Mouse (Mus musculus) granulocyte monocyte progenitor cell, adult 5-6 weeks (primary cell): Measurements from ENCODE around the gene Crybg2. TPM values are rescaled to one million over a fixed set of nuclear protein-coding genes. Genes with fewer than 3 reads are reported as not detected.

Experiments
- ATAC-seq: replicated peaks from 2 replicates; pipeline ENCODE4 v1.8.0; 2016; ENCODE audit warnings: mild to moderate bottlenecking, moderate TSS enrichment, inconsistent platforms; ENCODE audit not compliant: poor library complexity, severe bottlenecking
- total RNA-seq, 2 experiments: library from RNA; stranded (forward) in 1 of 2; stranded (reverse) in 1 of 2; fragments of 200-712, 200-1000 nt in 1 of 2; fragments of >200 nt in 1 of 2; fragmentation: Nextera tagmentation in 1 of 2; gene quantifications; 2 replicates each; pipeline ENCODE4 v1.2.3; 2014 to 2017

Gene Crybg2
- total RNA-seq, 2 experiments from 2014 or later, result 1.3 TPM; not detected in 1

- peak; percentile 20 for ATAC-seq
Measured at GRCm38 (mm10) chr4:134118126-134118800, 57.6 kb downstream of the Crybg2 start.

GRCm38 (mm10) chr4:134119042-134119441, 58.4 kb downstream of the Crybg2 start:
- ATAC-seq, result no peak

- no peak for ATAC-seq
Measured at GRCm38 (mm10) chr4:134119644-134120043, 59.0 kb downstream of the Crybg2 start.

- peak; percentile 24; the same call in 1 of the 2 replicates for ATAC-seq
Measured at GRCm38 (mm10) chr4:134120192-134120805, 59.7 kb downstream of the Crybg2 start.

DNA sequence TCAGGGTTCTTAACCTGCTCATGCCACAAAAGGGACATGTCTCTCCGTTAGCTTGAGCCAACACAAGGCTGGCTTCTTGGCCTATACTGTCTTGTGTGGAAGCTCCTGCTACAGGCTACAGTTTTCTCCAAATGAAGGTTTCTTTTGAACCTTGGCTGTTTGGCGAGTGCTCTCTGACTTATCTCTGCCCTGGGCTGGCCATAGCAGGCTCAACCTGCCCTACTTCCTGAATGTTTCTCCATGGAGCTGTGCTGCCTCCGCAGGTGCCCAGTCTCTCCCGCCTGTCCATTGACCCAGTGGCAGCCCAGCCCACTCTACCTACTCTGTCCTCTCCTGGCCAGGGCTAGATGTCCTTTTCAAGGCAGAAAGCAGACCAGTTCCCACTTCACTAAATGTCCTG, 60.3 kb downstream of the Crybg2 start:
- no peak for ATAC-seq

- peak; percentile 10; the same call in 1 of the 2 replicates for ATAC-seq
Measured at GRCm38 (mm10) chr4:134121571-134121970, 61.0 kb downstream of the Crybg2 start.

GRCm38 (mm10) chr4:134122281-134122680, 61.7 kb downstream of the Crybg2 start:
- no peak for ATAC-seq

- ATAC-seq, result no peak
Measured at GRCm38 (mm10) chr4:134123147-134123546, 62.5 kb downstream of the Crybg2 start.

DNA sequence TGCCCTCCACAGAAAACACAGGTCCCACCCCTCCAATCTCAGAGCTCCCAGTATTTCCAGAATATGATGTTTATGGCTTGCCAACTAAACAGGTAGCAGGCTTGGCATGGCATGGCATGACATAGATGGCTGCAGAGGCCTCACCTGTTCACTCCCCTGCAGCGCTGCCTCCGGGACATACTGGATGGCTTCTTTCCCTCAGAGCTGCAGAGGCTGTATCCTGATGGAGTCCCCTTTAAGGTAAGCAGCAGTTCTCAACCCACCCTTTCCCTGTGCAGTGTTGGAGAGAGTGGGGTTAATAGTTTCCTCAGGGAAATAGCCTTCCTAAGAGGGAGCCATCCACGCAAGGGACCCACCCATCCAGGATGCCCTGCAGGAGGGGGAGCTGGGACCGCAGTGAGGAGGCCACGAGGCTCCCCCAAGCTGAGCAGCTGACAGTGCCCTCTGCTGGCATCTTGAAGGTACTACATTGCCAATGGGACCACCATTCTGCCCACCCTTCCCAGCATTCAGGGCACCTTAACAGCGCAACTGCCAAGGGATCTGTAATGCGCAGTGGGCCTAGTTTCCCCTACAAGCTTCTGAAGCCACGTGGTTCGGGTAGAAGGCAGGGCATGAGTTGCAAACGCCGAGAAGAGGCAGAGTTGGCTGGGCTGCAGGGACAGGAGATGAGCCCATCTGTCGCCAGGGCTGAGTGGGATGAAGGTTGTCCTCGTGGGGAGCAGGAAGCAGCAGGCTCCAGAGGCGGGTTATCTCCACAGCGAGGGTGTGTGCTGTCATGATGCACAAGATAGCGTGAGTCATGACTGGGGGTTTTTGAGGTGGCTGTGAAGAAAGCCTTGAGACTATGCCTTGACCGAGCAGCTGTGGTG, 63.3 kb downstream of the Crybg2 start:
- peak; percentile 35 for ATAC-seq

DNA sequence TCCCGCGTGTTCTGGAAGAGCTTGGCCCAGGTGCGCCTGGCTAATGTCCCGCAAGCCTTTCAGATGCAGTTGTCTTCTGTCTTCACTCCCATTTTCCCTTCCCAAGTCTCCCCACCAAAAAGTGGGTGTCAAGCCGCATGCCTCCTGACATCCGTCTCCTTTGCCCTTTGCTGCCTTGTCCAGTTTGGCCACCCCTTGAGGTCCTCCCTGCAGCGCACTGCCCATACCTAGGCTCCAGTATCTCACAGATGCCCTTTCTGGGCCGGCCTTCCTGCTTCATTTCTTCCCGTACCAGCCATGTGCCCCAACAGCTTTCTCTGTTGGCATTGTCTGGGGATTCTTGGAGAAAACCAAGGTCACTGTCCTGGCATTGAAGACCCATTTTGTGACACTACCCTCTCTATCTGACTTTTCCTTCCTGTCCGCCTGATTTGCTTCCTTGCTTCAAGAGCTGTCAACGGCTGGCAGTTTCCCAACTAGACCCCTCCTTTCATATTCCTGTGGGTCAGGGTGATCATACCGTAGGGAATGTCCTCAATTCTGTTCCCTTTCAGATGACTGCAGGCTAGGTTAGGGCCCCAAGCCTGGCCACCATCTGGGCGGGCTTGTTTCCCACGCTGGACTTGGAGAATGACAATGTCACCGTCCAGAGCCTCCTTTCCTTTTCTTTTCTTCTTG, 64.9 kb downstream of the Crybg2 start:
- ATAC-seq, result no peak

GRCm38 (mm10) chr4:134126300-134127120, 65.9 kb downstream of the Crybg2 start:
- no peak for ATAC-seq

DNA sequence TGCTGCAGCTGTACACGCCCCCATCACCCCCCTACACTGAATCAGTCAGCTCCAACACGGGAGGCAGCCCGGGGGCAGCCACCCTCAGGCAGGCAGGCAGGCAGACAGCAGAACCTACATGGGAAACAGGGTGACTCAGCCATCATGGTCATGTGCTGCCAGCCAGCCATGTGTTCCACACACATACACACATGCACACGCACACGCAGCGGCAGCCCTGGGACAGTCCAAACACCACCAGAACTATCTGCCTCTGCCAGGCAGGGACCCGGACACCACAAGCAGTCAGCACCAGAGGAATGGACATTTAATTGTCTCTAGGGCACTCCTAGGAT, 66.5 kb downstream of the Crybg2 start:
- ATAC-seq, result no peak

DNA sequence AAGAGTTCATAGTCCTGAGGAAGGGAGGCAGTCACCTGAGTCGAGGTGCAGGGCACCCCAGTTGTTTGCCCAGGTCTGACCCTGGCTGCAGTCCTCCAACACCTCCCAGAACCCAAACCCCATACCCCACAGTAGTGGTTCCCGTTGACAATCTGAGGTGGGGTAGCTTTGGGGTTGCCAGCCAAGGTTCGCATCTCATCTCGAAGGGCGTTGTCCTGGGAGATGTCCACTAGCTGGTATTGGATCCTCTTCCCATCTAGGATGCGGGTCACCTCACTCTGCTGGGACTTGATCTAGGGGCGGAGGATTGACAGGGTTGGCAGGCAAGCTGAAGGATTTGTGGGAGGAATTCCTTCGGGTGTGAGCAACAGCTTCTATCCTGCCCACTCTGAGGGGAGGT, 67.2 kb downstream of the Crybg2 start:
- no peak for ATAC-seq

GRCm38 (mm10) chr4:134128221-134128982, 67.8 kb downstream of the Crybg2 start, which contains the start of gene Sh3bgrl3:
Gene Sh3bgrl3, minus strand, starts transcription at chr4:134128789.
- peak; percentile 66 for ATAC-seq

DNA sequence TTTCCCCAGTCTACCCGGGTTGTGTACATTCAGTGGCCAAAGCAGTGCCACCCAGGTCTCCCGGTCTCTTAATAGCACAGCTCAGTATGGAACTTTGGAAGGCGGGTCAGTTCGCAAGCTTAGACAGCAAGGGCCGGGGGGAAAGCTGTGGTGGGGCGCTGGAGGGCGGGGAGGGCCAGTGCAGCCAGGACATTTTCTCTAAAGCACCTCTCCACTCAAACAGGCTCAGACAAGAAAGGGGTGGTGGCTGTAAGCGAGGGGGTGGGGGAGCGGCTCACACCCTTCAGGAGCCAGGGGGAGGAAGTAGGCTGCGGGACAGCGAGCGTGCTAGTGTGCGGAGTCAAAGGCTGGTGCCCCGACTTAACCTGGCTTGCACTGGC, 68.4 kb downstream of the Crybg2 start:
- peak; percentile 24 for ATAC-seq

- ATAC-seq, result peak; percentile 61
Measured at GRCm38 (mm10) chr4:134129482-134129881, 68.9 kb downstream of the Crybg2 start.

DNA sequence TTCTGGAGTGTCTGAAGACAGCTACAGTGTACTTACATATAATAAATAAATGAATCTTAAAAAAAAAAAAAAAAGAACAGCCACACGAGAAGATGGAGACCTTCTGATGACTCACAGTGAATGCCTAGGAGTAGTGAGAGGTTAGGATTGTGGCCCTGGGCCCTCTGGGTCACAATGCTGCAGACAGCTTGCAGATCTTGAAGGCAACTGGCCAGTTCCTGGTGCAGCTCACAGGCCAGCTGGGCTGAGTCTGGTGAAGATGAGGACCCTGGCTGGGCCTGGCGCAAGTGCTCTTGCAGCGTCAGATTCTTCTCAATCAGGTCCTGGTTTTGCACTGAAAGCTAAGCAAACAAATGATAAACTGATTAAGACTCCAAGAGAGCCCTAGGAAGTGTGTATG, 71.5 kb downstream of the Crybg2 start:
- no peak for ATAC-seq

DNA sequence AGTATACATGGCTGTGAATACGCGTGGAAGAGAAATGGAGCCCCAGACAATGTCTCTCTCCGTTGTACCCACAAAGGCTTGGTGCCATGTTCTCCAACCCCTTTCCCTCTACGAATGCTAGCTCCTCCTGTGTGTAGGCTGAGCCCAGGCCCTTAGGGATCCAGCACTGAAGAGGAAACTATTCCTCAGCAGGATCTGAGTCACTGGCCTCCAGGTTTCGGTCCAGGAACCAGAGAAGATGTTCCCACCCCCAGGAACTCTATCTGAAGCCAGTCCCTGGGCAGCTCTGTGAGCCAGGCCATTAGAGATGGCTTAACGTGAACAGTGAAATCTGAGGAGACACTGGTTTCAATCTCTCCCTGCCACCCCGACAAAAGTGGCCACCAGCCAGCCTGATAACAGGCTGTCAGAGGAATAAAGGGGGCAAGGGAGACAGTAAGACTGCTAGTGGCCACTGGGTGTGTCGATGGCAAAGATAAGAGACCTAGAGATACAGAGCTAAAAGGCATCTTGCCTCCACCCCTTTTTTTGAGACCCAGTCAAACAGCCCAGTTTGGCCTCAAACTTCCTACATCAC, 72.0 kb downstream of the Crybg2 start:
- no peak for ATAC-seq
